Mouse (Mus musculus): ENCODE data around the gene Olfr1167. TPM values are rescaled to one million over a fixed set of nuclear protein-coding genes. Genes with fewer than 3 reads are reported as not detected.

The Olfr1167 gene
- polyA plus RNA-seq (2014; fragmentation: Illumina TruSeq; extraction: RNeasy Lipid Tissue Mini Kit (QIAGEN cat#74804); ENCODE audit: low read depth, low replicate concordance) = not detected

DNA sequence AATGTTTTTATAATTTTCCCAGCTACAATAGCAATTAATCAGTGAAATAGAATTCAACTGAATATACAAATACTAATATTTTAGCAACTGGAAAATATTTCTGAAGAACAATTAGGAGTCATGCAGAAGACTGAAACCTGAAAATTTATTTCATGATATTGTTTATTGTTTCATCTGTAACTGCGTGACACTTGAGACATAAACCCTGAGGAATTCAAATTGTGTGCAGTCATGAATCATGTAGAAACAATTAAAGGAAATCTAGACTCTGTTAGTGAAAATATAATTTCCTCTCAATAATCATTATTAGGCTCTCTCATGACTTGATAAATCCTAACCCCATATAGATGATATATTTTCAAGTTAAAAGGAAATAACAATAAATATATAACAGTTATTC is at the start of gene Olfr1167:
Gene Olfr1167 (minus strand): TSS at position 101 of the 400 bp plus-strand sequence.

DNA sequence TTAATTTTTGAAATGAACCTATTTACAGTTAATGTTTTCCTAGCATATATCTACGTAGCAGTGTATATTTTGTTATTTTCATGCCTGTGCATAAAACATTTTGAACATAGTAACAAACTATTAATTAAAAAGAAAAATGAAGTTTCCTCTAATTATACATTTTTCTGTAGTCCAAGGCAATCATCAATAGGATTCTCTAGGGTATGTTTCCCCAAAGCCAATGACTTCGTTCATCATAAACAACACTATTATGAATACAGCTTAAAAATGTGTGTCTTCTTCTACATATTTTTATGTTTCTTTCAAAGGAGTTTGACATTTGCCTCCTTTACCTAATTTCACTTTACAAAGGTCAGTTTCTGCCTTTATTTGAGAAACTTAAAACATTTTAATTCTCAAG is 26.6 kb upstream of the Olfr1167 start, which contains the start of gene Olfr1168:
Gene Olfr1168 (plus strand): TSS at position 301 of the 400 bp plus-strand sequence.

DNA sequence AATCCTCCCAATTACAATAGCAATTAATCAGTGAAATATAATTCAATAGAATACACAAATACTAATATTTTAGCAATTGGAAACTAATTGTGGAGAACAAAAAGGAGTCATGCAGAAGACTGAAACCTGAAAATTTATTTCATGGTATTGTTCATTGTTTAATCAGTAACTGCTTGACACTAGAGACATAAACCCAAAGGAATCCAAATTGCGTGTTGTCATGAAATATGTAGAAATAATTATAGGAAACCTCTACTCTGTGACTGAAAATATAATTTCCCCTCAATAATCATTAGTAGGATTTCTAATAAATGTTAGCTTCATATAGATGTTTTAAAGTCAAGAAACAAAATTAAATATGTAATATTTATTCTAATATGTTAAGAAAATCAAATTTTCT is 26.8 kb downstream of the Olfr1167 start, which contains the start of gene Olfr1166:
Gene Olfr1166 (minus strand): TSS at position 101 of the 400 bp plus-strand sequence.

Other genes starting within 250 kb of the Olfr1167 start
- not detected for gene Olfr1155, start 210.1 kb downstream of the Olfr1167 start, polyA plus RNA-seq (2014; fragmentation: Illumina TruSeq; extraction: RNeasy Lipid Tissue Mini Kit (QIAGEN cat#74804); ENCODE audit: low read depth, low replicate concordance)
- not detected for gene Olfr1156, start 202.1 kb downstream of the Olfr1167 start, polyA plus RNA-seq (2014; fragmentation: Illumina TruSeq; extraction: RNeasy Lipid Tissue Mini Kit (QIAGEN cat#74804); ENCODE audit: low read depth, low replicate concordance)
- not detected for gene Olfr1157, start 186.9 kb downstream of the Olfr1167 start, polyA plus RNA-seq (2014; fragmentation: Illumina TruSeq; extraction: RNeasy Lipid Tissue Mini Kit (QIAGEN cat#74804); ENCODE audit: low read depth, low replicate concordance)
- not detected for gene Olfr74, start 180.5 kb downstream of the Olfr1167 start, polyA plus RNA-seq (2014; fragmentation: Illumina TruSeq; extraction: RNeasy Lipid Tissue Mini Kit (QIAGEN cat#74804); ENCODE audit: low read depth, low replicate concordance)
- gene Olfr1158, start 165.1 kb downstream of the Olfr1167 start, polyA plus RNA-seq (2014; fragmentation: Illumina TruSeq; extraction: RNeasy Lipid Tissue Mini Kit (QIAGEN cat#74804); ENCODE audit: low read depth, low replicate concordance) = not detected
- gene Olfr1160, start 146.9 kb downstream of the Olfr1167 start, polyA plus RNA-seq (2014; fragmentation: Illumina TruSeq; extraction: RNeasy Lipid Tissue Mini Kit (QIAGEN cat#74804); ENCODE audit: low read depth, low replicate concordance) = not detected
- not detected for gene Olfr1161, start 132.4 kb downstream of the Olfr1167 start, polyA plus RNA-seq (2014; fragmentation: Illumina TruSeq; extraction: RNeasy Lipid Tissue Mini Kit (QIAGEN cat#74804); ENCODE audit: low read depth, low replicate concordance)
- gene Olfr73, start 117.5 kb downstream of the Olfr1167 start, polyA plus RNA-seq (2014; fragmentation: Illumina TruSeq; extraction: RNeasy Lipid Tissue Mini Kit (QIAGEN cat#74804); ENCODE audit: low read depth, low replicate concordance) = not detected
- not detected for gene Olfr1162, start 104.1 kb downstream of the Olfr1167 start, polyA plus RNA-seq (2014; fragmentation: Illumina TruSeq; extraction: RNeasy Lipid Tissue Mini Kit (QIAGEN cat#74804); ENCODE audit: low read depth, low replicate concordance)
- gene Olfr1163, start 83.4 kb downstream of the Olfr1167 start, polyA plus RNA-seq (2014; fragmentation: Illumina TruSeq; extraction: RNeasy Lipid Tissue Mini Kit (QIAGEN cat#74804); ENCODE audit: low read depth, low replicate concordance) = not detected
- gene Olfr1164, start 61.2 kb downstream of the Olfr1167 start, polyA plus RNA-seq (2014; fragmentation: Illumina TruSeq; extraction: RNeasy Lipid Tissue Mini Kit (QIAGEN cat#74804); ENCODE audit: low read depth, low replicate concordance) = not detected
- gene Olfr1166, start 26.9 kb downstream of the Olfr1167 start, polyA plus RNA-seq (2014; fragmentation: Illumina TruSeq; extraction: RNeasy Lipid Tissue Mini Kit (QIAGEN cat#74804); ENCODE audit: low read depth, low replicate concordance) = not detected
- not detected for gene Olfr1168, start 26.7 kb upstream of the Olfr1167 start, polyA plus RNA-seq (2014; fragmentation: Illumina TruSeq; extraction: RNeasy Lipid Tissue Mini Kit (QIAGEN cat#74804); ENCODE audit: low read depth, low replicate concordance)
- not detected for gene Olfr1170, start 73.1 kb upstream of the Olfr1167 start, polyA plus RNA-seq (2014; fragmentation: Illumina TruSeq; extraction: RNeasy Lipid Tissue Mini Kit (QIAGEN cat#74804); ENCODE audit: low read depth, low replicate concordance)
- not detected for gene Olfr1173, start 124.7 kb upstream of the Olfr1167 start, polyA plus RNA-seq (2014; fragmentation: Illumina TruSeq; extraction: RNeasy Lipid Tissue Mini Kit (QIAGEN cat#74804); ENCODE audit: low read depth, low replicate concordance)
- gene Olfr1174-ps, start 159.9 kb upstream of the Olfr1167 start, polyA plus RNA-seq (2014; fragmentation: Illumina TruSeq; extraction: RNeasy Lipid Tissue Mini Kit (QIAGEN cat#74804); ENCODE audit: low read depth, low replicate concordance) = not detected
- not detected for gene Olfr1175-ps, start 172.0 kb upstream of the Olfr1167 start, polyA plus RNA-seq (2014; fragmentation: Illumina TruSeq; extraction: RNeasy Lipid Tissue Mini Kit (QIAGEN cat#74804); ENCODE audit: low read depth, low replicate concordance)
- gene Olfr1176, start 181.5 kb upstream of the Olfr1167 start, polyA plus RNA-seq (2014; fragmentation: Illumina TruSeq; extraction: RNeasy Lipid Tissue Mini Kit (QIAGEN cat#74804); ENCODE audit: low read depth, low replicate concordance) = not detected
- gene Olfr1177-ps, start 191.3 kb upstream of the Olfr1167 start, polyA plus RNA-seq (2014; fragmentation: Illumina TruSeq; extraction: RNeasy Lipid Tissue Mini Kit (QIAGEN cat#74804); ENCODE audit: low read depth, low replicate concordance) = not detected
- not detected for gene Olfr1178, start 231.9 kb upstream of the Olfr1167 start, polyA plus RNA-seq (2014; fragmentation: Illumina TruSeq; extraction: RNeasy Lipid Tissue Mini Kit (QIAGEN cat#74804); ENCODE audit: low read depth, low replicate concordance)

Measured in kidney, adult 10 weeks (tissue).